Mouse (Mus musculus) kidney, adult 18-20 months (tissue): Measurements from ENCODE around the gene Gm3543.
"Not testable (repeated sequence)": the region's sequence is repeated elsewhere in the genome, so short reads cannot be mapped to it uniquely, and the experiment has no call there.

Experiments used
- DNase-seq: peaks from one replicate; pipeline ENCODE4 v3.0.0; 2021

Gene Gm3543

GRCm38 (mm10) chr14:41983225-41983624 lies at the start of gene Gm3543:
Gene Gm3543 (minus strand): TSS chr14:41983325.
- DNase-seq = not testable (repeated sequence)

- DNase-seq = not testable (repeated sequence)
Observed at GRCm38 (mm10) chr14:41968596-41968995, 14.5 kb downstream of the Gm3543 start.

GRCm38 (mm10) chr14:41967827-41968226 lies 15.3 kb downstream of the Gm3543 start, which contains the start of gene Gm6401:
Gene Gm6401 (minus strand): TSS chr14:41967927.
- not testable (repeated sequence) for DNase-seq

- DNase-seq = not testable (repeated sequence)
Observed at GRCm38 (mm10) chr14:41964095-41964494, 19.0 kb downstream of the Gm3543 start.

GRCm38 (mm10) chr14:41943695-41944094 lies 39.4 kb downstream of the Gm3543 start, which contains the start of gene 1700024B05Rik:
Gene 1700024B05Rik (plus strand): TSS chr14:41943995.
- DNase-seq = not testable (repeated sequence)
